Mouse (Mus musculus): ENCODE measurements around the gene Stac2. TPM values are rescaled to one million over a fixed set of nuclear protein-coding genes. Genes with fewer than 3 reads are reported as not detected.
A peak's percentile ranks its signal among the peaks of the same experiment; 100 is the strongest.

The Stac2 gene
- polyA plus RNA-seq, 1 experiment from 2014 or later = 5.4 TPM

GRCm38 (mm10) chr11:98027785-98028184 lies 25.5 kb downstream of the Stac2 start:
- Histone ChIP-seq H3K4me2 (ENCODE audit: low read length) (peak overlapping the region; percentile 100), H3K9ac (replicated peaks; ENCODE audit: low read depth, low read length) (peak overlapping the region; percentile 99), H3K36me3 (ENCODE audit: control insufficient read depth, insufficient read depth) (peaks cover 18% of the 10 kb centered on the region), H3K4me3 (replicated peaks; ENCODE audit: low read length) (peak overlapping the region; percentile 99), H3K9me3 (ENCODE audit: control insufficient read depth, low read length) (no peaks in the 10 kb centered on the region), H3K27ac (ENCODE audit: low read length) (no peak overlapping the region), H3K27me3 (replicated peaks; ENCODE audit: control insufficient read depth, insufficient read depth, low read length) (no peaks in the 10 kb centered on the region), H3K4me1 (replicated peaks; ENCODE audit: control insufficient read depth, insufficient read depth, low read length) (peaks cover 22% of the 10 kb centered on the region)
- no peak for ATAC-seq
- 25% methylated on average over 7 of the region's 7 CpGs for WGBS

- H3K4me2 ChIP-seq (ENCODE audit: low read length) = peak overlapping the region; percentile 100
- no peak; the same call in 1 of the 2 replicates for ATAC-seq
- under 1% methylated on average over 18 of the region's 18 CpGs for WGBS
- H3K27ac ChIP-seq (ENCODE audit: low read length) = peak overlapping the region; percentile 83
- no peaks in the 10 kb centered on the region for H3K9me3 ChIP-seq (ENCODE audit: control insufficient read depth, low read length)
- H3K9ac ChIP-seq (replicated peaks; ENCODE audit: low read depth, low read length) = peak overlapping the region; percentile 99
- peaks cover 18% of the 10 kb centered on the region for H3K36me3 ChIP-seq (ENCODE audit: control insufficient read depth, insufficient read depth)
- peak overlapping the region; percentile 99 for H3K4me3 ChIP-seq (replicated peaks; ENCODE audit: low read length)
- peaks cover 22% of the 10 kb centered on the region for H3K4me1 ChIP-seq (replicated peaks; ENCODE audit: control insufficient read depth, insufficient read depth, low read length)
- H3K27me3 ChIP-seq (replicated peaks; ENCODE audit: control insufficient read depth, insufficient read depth, low read length) = no peaks in the 10 kb centered on the region
Measured at GRCm38 (mm10) chr11:98027297-98027688, 26.0 kb downstream of the Stac2 start.

DNA sequence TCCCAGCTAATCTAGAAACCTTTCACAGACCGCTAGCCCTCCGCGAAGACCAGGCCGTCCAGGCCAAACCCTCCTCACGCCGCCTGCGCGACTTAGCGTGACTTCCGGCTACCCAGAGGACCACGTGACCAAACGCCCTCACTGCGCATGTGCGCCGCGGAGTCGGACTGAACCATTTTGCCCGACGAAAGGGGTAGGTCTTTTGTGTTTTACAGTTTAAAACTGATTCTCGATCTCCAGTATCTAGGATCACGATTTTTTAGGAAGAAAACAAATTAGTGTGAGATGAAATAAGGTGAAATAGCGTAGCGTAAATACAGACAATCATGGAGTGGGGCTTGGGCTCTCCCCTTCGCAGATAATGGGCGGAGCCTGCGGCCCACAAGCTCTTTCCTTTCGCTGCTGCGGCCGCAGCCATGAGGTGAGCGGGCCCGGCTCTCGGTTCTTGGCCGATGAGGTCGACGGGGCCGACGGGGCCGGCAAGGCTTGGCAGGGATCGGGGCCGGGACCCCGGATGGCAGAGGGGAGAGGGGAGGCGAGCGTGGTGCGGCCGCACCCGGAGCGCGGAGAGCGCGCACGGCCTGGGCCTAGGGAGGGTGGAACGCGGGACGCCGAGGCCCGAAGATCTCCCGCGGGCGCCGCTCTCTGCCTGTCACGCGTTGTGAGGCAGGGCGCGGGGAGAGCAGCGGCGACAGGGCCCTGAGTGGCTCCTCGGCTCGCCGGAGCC lies 26.5 kb downstream of the Stac2 start, which contains the start of gene Rpl19:
TSS of gene Rpl19 (plus strand) at position 141 of the 727 bp plus-strand sequence.
- under 1% methylated on average over 69 of the region's 69 CpGs for WGBS
- no peaks in the 10 kb centered on the region for H3K27me3 ChIP-seq (replicated peaks; ENCODE audit: control insufficient read depth, insufficient read depth, low read length)
- ATAC-seq = peak; percentile 72
- peaks cover 20% of the 10 kb centered on the region for H3K4me1 ChIP-seq (replicated peaks; ENCODE audit: control insufficient read depth, insufficient read depth, low read length)
- H3K4me3 ChIP-seq (replicated peaks; ENCODE audit: low read length) = peak within 1 kb of the TSS; percentile 99
- H3K4me2 ChIP-seq (ENCODE audit: low read length) = peak within 1 kb of the TSS; percentile 100
- peak within 1 kb of the TSS; percentile 83 for H3K27ac ChIP-seq (ENCODE audit: low read length)
- peak within 1 kb of the TSS; percentile 99 for H3K9ac ChIP-seq (replicated peaks; ENCODE audit: low read depth, low read length)
- no peaks in the 10 kb centered on the region for H3K9me3 ChIP-seq (ENCODE audit: control insufficient read depth, low read length)
- peaks cover 18% of the 10 kb centered on the region for H3K36me3 ChIP-seq (ENCODE audit: control insufficient read depth, insufficient read depth)

DNA sequence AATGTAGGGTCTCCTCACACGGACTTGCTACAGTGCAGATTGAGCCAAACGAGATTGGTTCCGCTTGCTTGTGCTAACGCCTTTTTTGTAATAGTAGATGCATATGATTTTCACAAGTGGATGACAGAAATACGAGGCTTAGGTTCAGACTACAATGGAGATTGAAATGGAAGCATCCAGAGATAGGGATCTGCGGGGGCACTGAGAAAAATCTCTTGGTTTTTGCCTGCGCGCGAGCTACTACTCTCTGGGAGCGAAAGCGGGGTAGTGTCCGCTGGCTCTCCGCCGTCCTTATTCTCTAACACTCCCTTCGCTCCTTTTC lies 27.1 kb downstream of the Stac2 start:
- H3K9ac ChIP-seq (replicated peaks; ENCODE audit: low read depth, low read length) = peak overlapping the region; percentile 99
- H3K4me2 ChIP-seq (ENCODE audit: low read length) = peak overlapping the region; percentile 100
- peak overlapping the region; percentile 82 for H3K27ac ChIP-seq (ENCODE audit: low read length)
- H3K4me3 ChIP-seq (replicated peaks; ENCODE audit: low read length) = peak overlapping the region; percentile 99
- H3K36me3 ChIP-seq (ENCODE audit: control insufficient read depth, insufficient read depth) = peaks cover 17% of the 10 kb centered on the region
- no peak; the same call in 1 of the 2 replicates for ATAC-seq
- no peaks in the 10 kb centered on the region for H3K9me3 ChIP-seq (ENCODE audit: control insufficient read depth, low read length)
- WGBS = 5% methylated on average over 15 of the region's 15 CpGs
- H3K27me3 ChIP-seq (replicated peaks; ENCODE audit: control insufficient read depth, insufficient read depth, low read length) = no peaks in the 10 kb centered on the region
- H3K4me1 ChIP-seq (replicated peaks; ENCODE audit: control insufficient read depth, insufficient read depth, low read length) = peaks cover 25% of the 10 kb centered on the region

DNA sequence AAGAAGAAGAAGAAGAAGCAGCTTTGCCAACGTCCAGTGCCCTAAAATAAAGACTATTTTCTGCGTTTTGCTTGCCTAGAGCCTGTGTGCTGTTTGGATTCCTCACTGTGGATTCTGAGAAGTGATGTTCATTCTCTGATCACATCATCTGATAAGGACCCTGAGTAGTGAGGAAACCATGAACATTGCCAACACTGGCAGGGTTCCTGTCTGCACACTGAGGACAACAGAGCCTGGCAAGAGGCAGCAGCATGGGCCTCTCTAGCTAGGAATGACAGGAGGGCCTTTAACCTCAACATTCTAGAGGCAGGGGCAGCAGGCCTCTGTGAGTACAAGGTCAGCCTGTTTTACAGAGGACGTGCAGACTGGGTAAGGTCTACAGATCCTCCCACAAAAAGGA lies 28.7 kb downstream of the Stac2 start:
- no peak overlapping the region for H3K27ac ChIP-seq (ENCODE audit: low read length)
- no peak for ATAC-seq
- 89% methylated on average over 3 of the region's 3 CpGs for WGBS
- peaks cover 7% of the 10 kb centered on the region; the same call in 1 of the 2 replicates for H3K36me3 ChIP-seq (ENCODE audit: control insufficient read depth, insufficient read depth)
- peaks cover 41% of the 10 kb centered on the region for H3K4me1 ChIP-seq (replicated peaks; ENCODE audit: control insufficient read depth, insufficient read depth, low read length)
- H3K4me3 ChIP-seq (replicated peaks; ENCODE audit: low read length) = no peak overlapping the region
- H3K4me2 ChIP-seq (ENCODE audit: low read length) = no peak overlapping the region
- H3K9me3 ChIP-seq (ENCODE audit: control insufficient read depth, low read length) = no peaks in the 10 kb centered on the region
- no peaks in the 10 kb centered on the region for H3K27me3 ChIP-seq (replicated peaks; ENCODE audit: control insufficient read depth, insufficient read depth, low read length)
- H3K9ac ChIP-seq (replicated peaks; ENCODE audit: low read depth, low read length) = no peak overlapping the region

DNA sequence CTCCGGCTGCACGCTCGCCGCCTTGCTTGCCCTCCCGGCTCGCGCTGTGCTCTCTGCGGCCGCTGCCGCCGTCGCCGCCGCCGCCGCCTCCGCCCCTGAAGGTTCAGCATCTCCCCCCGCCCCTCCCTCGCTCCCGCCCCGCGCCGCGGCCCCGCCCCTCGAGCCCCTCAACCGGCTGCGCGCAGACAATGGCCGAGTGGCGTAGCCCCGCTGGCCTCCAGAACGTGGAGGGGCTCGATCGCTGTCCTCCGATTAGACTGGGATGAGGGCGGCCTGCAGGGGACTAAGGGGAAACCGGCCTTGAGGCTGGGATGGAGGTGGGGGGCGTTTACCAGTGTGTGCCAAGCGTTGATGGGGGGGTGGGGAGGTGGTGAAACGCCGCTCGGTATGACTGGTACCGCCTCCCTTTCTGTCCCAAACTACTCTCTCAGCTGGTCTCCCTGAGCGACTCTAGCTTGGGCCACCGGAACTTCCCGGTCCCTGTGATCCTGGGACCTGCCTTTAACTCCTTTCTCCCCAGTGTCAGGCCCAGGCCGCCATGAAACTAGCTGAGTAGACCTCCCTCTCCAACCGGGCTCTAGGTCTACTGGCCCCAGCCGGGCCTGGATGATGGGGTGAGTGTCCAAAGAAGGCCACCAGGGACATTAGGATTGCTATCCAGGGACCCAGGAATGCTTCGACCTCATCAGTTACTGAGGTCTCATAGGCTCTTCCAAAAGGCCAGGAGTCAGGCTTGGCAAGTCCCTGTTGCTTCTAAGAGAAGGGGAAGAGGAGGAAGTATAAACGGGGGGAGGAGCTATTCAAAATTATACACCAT lies 30.5 kb downstream of the Stac2 start, which contains the start of gene Cacnb1:
TSS of gene Cacnb1 (minus strand) at position 480 of the 817 bp plus-strand sequence.
- WGBS = 1% methylated on average over 33 of the region's 52 CpGs
- Histone ChIP-seq H3K4me2 (ENCODE audit: low read length) (peak within 1 kb of the TSS; percentile 89), H3K27ac (ENCODE audit: low read length) (peak within 1 kb of the TSS; percentile 92), H3K4me3 (replicated peaks; ENCODE audit: low read length) (peak within 1 kb of the TSS; percentile 94), H3K9me3 (ENCODE audit: control insufficient read depth, low read length) (no peaks in the 10 kb centered on the region), H3K36me3 (ENCODE audit: control insufficient read depth, insufficient read depth) (no peaks in the 10 kb centered on the region), H3K4me1 (replicated peaks; ENCODE audit: control insufficient read depth, insufficient read depth, low read length) (peaks cover 49% of the 10 kb centered on the region), H3K9ac (replicated peaks; ENCODE audit: low read depth, low read length) (peak within 1 kb of the TSS; percentile 97), H3K27me3 (replicated peaks; ENCODE audit: control insufficient read depth, insufficient read depth, low read length) (no peaks in the 10 kb centered on the region)
- peak; percentile 49 for ATAC-seq

DNA sequence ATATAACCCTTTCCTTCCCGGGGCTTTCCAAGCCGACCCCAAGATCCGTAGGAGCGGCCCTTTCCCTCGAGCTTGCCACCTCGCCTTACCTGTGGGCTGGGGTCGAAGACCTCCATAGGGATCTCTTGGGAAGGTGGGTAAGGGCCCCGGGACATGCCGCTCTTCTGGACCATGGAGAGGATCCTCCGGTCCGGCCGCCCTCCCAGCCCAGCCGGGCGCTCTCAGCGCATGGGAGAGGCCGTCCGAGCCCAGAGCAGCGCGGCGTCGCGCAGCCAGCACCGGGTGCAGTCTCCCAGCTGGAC lies 31.1 kb downstream of the Stac2 start:
- no peaks in the 10 kb centered on the region for H3K9me3 ChIP-seq (ENCODE audit: control insufficient read depth, low read length)
- H3K36me3 ChIP-seq (ENCODE audit: control insufficient read depth, insufficient read depth) = peaks cover 4% of the 10 kb centered on the region
- peaks cover 45% of the 10 kb centered on the region for H3K4me1 ChIP-seq (replicated peaks; ENCODE audit: control insufficient read depth, insufficient read depth, low read length)
- peak overlapping the region; percentile 94 for H3K4me3 ChIP-seq (replicated peaks; ENCODE audit: low read length)
- H3K27ac ChIP-seq (ENCODE audit: low read length) = peak overlapping the region; percentile 92
- H3K27me3 ChIP-seq (replicated peaks; ENCODE audit: control insufficient read depth, insufficient read depth, low read length) = no peaks in the 10 kb centered on the region
- 0% methylated on average over 21 of the region's 23 CpGs for WGBS
- H3K4me2 ChIP-seq (ENCODE audit: low read length) = peak overlapping the region; percentile 89
- peak; percentile 29 for ATAC-seq
- H3K9ac ChIP-seq (replicated peaks; ENCODE audit: low read depth, low read length) = peak overlapping the region; percentile 97

- Histone ChIP-seq H3K27ac (ENCODE audit: low read length) (peak overlapping the region; percentile 92), H3K4me1 (replicated peaks; ENCODE audit: control insufficient read depth, insufficient read depth, low read length) (peaks cover 45% of the 10 kb centered on the region), H3K9ac (replicated peaks; ENCODE audit: low read depth, low read length) (peak overlapping the region; percentile 97), H3K4me2 (ENCODE audit: low read length) (peak overlapping the region; percentile 89), H3K4me3 (replicated peaks; ENCODE audit: low read length) (peak overlapping the region; percentile 94), H3K27me3 (replicated peaks; ENCODE audit: control insufficient read depth, insufficient read depth, low read length) (no peaks in the 10 kb centered on the region), H3K9me3 (ENCODE audit: control insufficient read depth, low read length) (no peaks in the 10 kb centered on the region), H3K36me3 (ENCODE audit: control insufficient read depth, insufficient read depth) (peaks cover 4% of the 10 kb centered on the region)
- 3% methylated on average over 32 of the region's 34 CpGs for WGBS
- ATAC-seq = peak; percentile 3; the same call in 1 of the 2 replicates
Measured at GRCm38 (mm10) chr11:98021565-98022252, 31.6 kb downstream of the Stac2 start.

DNA sequence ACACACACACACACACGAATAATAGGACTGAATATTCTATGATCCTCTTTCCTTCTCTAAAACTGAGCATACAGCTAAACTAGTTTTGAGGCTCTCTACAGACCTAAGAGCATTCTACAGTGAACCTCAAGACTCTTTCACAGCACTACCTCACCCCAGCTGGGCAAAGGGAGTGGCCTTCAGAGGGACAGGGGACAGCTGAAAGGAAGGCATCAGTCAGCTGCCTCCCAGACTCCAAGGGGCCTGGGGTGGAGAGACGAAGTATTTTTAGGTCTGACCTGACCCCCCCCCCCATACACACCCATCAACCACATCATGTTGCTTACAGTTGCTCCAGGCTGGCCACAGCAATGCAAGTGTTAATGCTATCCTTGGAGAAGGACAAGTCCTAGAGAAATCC lies 32.1 kb downstream of the Stac2 start:
- WGBS = 42% methylated on average over 2 of the region's 2 CpGs
- Histone ChIP-seq H3K4me2 (ENCODE audit: low read length) (peak overlapping the region; percentile 89), H3K9me3 (ENCODE audit: control insufficient read depth, low read length) (no peaks in the 10 kb centered on the region), H3K9ac (replicated peaks; ENCODE audit: low read depth, low read length) (peak overlapping the region; percentile 97), H3K4me3 (replicated peaks; ENCODE audit: low read length) (peak overlapping the region; percentile 94), H3K27ac (ENCODE audit: low read length) (no peak overlapping the region), H3K27me3 (replicated peaks; ENCODE audit: control insufficient read depth, insufficient read depth, low read length) (no peaks in the 10 kb centered on the region), H3K4me1 (replicated peaks; ENCODE audit: control insufficient read depth, insufficient read depth, low read length) (peaks cover 45% of the 10 kb centered on the region), H3K36me3 (ENCODE audit: control insufficient read depth, insufficient read depth) (peaks cover 5% of the 10 kb centered on the region)
- ATAC-seq = no peak
